Mouse (Mus musculus) lung, postnatal 0 days (tissue): ENCODE measurements around the gene Fgr.

Experiments
- CTCF ChIP-seq: IDR thresholded peaks from 2 replicates; pipeline ENCODE4 v1.5.1; 2016; ENCODE audit warnings: antibody characterized with exemption, mild to moderate bottlenecking
- EP300 ChIP-seq: IDR thresholded peaks from 2 replicates; pipeline ENCODE4 v1.6.1; 2016; ENCODE audit warnings: antibody characterized with exemption, mild to moderate bottlenecking, control low read depth

DNA sequence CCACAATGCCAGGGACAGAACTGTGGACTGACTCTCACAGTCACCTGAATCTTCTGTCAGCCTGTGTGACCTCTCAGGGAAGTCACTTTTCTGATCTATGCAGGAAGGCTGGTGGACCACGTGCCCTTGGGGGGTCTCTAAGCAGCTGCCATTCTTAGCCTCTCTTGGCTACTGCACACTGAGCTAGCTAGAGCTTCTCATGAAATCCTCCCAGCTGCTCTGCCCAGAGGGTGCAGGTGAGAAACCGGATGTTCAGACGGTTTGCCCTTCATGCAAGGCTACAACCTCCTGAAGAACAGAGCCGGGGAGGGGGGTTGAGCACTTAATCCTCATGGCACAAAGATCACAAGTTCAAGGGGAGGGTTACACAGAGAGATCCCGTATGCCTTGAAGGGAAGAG, 3.7 kb downstream of the Fgr start:
- TF ChIP-seq EP300 (no peak), CTCF (no peak)
